Mouse (Mus musculus) G1E (cell line): ENCODE measurements around the gene Cwc27.

Source experiments
- CTCF ChIP-seq: IDR thresholded peaks from 2 replicates; pipeline ENCODE4 v1.5.1; 2012; ENCODE audit warnings: low read depth, low read length, inconsistent platforms, mixed read lengths
- GATA1 ChIP-seq: IDR thresholded peaks from 2 replicates; pipeline ENCODE4 v1.6.1; 2012; ENCODE audit warnings: borderline replicate concordance, low read length, inconsistent platforms, mixed read lengths
- GATA2 ChIP-seq: IDR thresholded peaks from 2 replicates; pipeline ENCODE4 v1.6.1; 2012; ENCODE audit warnings: low read depth, low read length, inconsistent platforms, borderline replicate concordance
- TAL1 ChIP-seq: conservative IDR thresholded peaks from 2 replicates; pipeline ENCODE4 v1.6.1; 2012; ENCODE audit warnings: low read depth, low read length, inconsistent platforms, mixed read lengths

- no peak for TF ChIP-seq CTCF
- no peak for TF ChIP-seq TAL1
- TF ChIP-seq GATA1: no peak
- no peak for TF ChIP-seq GATA2
Observed at GRCm38 (mm10) chr13:104729261-104730046, 87.5 kb downstream of the Cwc27 start.
